Mouse (Mus musculus) lung, adult 2 months (tissue): ENCODE measurements around the gene Gm20834. TPM values are rescaled to one million over a fixed set of nuclear protein-coding genes. Genes with fewer than 3 reads are reported as not detected.
"Not testable (repeated sequence)": the region's sequence is repeated elsewhere in the genome, so short reads cannot be mapped to it uniquely, and the experiment has no call there.

Source experiments
- DNase-seq: peaks from one replicate; pipeline ENCODE4 v3.0.0; 2022
- H3K4me1 ChIP-seq: fragments of 200-500 bp; 2 replicates; pipeline ENCODE4 v1.6.1; 2011; ENCODE audit warnings: low read length; ENCODE audit not compliant: control insufficient read depth, insufficient read depth
- H3K4me3 ChIP-seq: fragments of 200-500 bp; replicated peaks from 2 replicates; pipeline ENCODE3; 2011; ENCODE audit warnings: low read depth, mild to moderate bottlenecking, control low read depth, low read length; ENCODE audit errors: extremely low read depth
- WGBS: fragments of 180-500 bp; shearing (Covaris S2); methylation state at CpG from one replicate; pipeline ENCODE4 v1.1.7; 2018; 5-methylcytosine and 5-hydroxymethylcytosine counted together
- polyA plus RNA-seq: library from polyadenylated mRNA; depleted of rRNA; stranded (reverse); fragments of >200 nt; gene quantifications from 2 replicates; pipeline ENCODE4 v1.2.3, GENCODE M21; 2012; rRNA removed

Gm20834 gene
- polyA plus RNA-seq, result not detected in 2 replicates

- not testable (repeated sequence) for DNase-seq, H3K4me3 ChIP-seq, H3K4me1 ChIP-seq
- WGBS, result no CpG with 5 or more reads among the region's 4 CpGs
These were observed at the start of gene Gm20834 for GRCm38 (mm10) chrY:10324489-10324888. TSS of gene Gm20834 (minus strand) at chrY:10324589.

Other genes starting within 250 kb of the Gm20834 start
- not detected in 2 replicates for gene Gm21310, start 177.4 kb downstream of the Gm20834 start, polyA plus RNA-seq
- not detected in 2 replicates for gene Gm28510, start 88.1 kb upstream of the Gm20834 start, polyA plus RNA-seq
- gene Gm20737, start 211.5 kb upstream of the Gm20834 start, polyA plus RNA-seq, result not detected in 2 replicates
- gene Gm21775, start 228.9 kb upstream of the Gm20834 start, polyA plus RNA-seq, result not detected in 2 replicates